Mouse (Mus musculus) frontal cortex, postnatal 10 days (tissue): ENCODE measurements around the gene Atp6v0e.

Experiments
- DNase-seq, 2 experiments: peaks; one replicate each; pipeline ENCODE4 v3.0.0; 2022; ENCODE audit warnings: low spot score in 2 of 2, mixed read lengths in 1 of 2

Gene Atp6v0e

GRCm38 (mm10) chr17:26681276-26681675, 18.2 kb downstream of the Atp6v0e start:
- no peak for DNase-seq

GRCm38 (mm10) chr17:26686334-26687000, 23.4 kb downstream of the Atp6v0e start:
- DNase-seq = no peak

- peak in 1 of 2 experiments; percentile 50 for DNase-seq
Observed at GRCm38 (mm10) chr17:26688795-26689735, 26.0 kb downstream of the Atp6v0e start.

- DNase-seq = no peak
Observed at GRCm38 (mm10) chr17:26689810-26690209, 26.8 kb downstream of the Atp6v0e start.

- no peak for DNase-seq
Observed at GRCm38 (mm10) chr17:26690236-26690635, 27.2 kb downstream of the Atp6v0e start.

GRCm38 (mm10) chr17:26691110-26691509, 28.1 kb downstream of the Atp6v0e start:
- DNase-seq = no peak

- no peak for DNase-seq
Observed at GRCm38 (mm10) chr17:26693424-26693823, 30.4 kb downstream of the Atp6v0e start.

GRCm38 (mm10) chr17:26694171-26694570, 31.1 kb downstream of the Atp6v0e start:
- no peak for DNase-seq

- DNase-seq = no peak
Observed at GRCm38 (mm10) chr17:26695193-26695592, 32.2 kb downstream of the Atp6v0e start.

- no peak for DNase-seq
Observed at GRCm38 (mm10) chr17:26698846-26699245, 35.8 kb downstream of the Atp6v0e start.

GRCm38 (mm10) chr17:26699819-26700616, 37.0 kb downstream of the Atp6v0e start:
- DNase-seq = no peak

- DNase-seq = no peak
Observed at GRCm38 (mm10) chr17:26701565-26701964, 38.5 kb downstream of the Atp6v0e start.

GRCm38 (mm10) chr17:26702621-26703020, 39.6 kb downstream of the Atp6v0e start:
- DNase-seq = no peak

- DNase-seq = no peak
Observed at GRCm38 (mm10) chr17:26703671-26704070, 40.6 kb downstream of the Atp6v0e start.

GRCm38 (mm10) chr17:26705463-26706359, 42.7 kb downstream of the Atp6v0e start:
- no peak for DNase-seq

GRCm38 (mm10) chr17:26707066-26707465, 44.0 kb downstream of the Atp6v0e start:
- DNase-seq = no peak

- DNase-seq = no peak
Observed at GRCm38 (mm10) chr17:26708499-26708898, 45.5 kb downstream of the Atp6v0e start.

- no peak for DNase-seq
Observed at GRCm38 (mm10) chr17:26708993-26709590, 46.1 kb downstream of the Atp6v0e start.

- no peak for DNase-seq
Observed at GRCm38 (mm10) chr17:26710049-26710448, 47.0 kb downstream of the Atp6v0e start.

- DNase-seq = peak; percentile 99
Observed at GRCm38 (mm10) chr17:26715271-26715758, 52.3 kb downstream of the Atp6v0e start, which contains the start of gene Crebrf. Gene Crebrf, plus strand, starts transcription at chr17:26715650.
